Mouse (Mus musculus) retina, embryonic 14.5 days (tissue): ENCODE measurements around the gene Kcnj3.

Source experiments
- DNase-seq: peaks from one replicate; pipeline ENCODE4 v3.0.0-alpha.2; 2015; ENCODE audit warnings: low spot score

Kcnj3 gene

DNA sequence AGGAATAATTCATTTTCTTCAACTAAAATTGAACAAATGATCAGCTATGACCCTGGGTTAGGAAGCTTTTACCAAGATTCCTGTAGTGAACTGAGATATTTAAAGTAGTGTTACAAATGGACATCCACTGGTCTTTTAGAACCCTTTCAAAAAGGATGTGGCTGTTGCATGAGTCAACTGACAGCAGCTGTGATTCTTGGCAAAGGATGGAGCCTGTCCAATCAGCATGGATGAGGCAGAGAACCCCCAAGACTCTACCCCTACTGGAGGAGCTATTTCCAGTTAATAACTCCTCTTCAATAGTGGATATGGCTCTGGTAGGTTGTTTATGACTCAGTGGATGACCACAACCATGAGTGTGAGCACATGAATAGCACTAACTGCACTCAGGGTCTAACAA, 81.5 kb downstream of the Kcnj3 start:
- DNase-seq, result no peak

DNA sequence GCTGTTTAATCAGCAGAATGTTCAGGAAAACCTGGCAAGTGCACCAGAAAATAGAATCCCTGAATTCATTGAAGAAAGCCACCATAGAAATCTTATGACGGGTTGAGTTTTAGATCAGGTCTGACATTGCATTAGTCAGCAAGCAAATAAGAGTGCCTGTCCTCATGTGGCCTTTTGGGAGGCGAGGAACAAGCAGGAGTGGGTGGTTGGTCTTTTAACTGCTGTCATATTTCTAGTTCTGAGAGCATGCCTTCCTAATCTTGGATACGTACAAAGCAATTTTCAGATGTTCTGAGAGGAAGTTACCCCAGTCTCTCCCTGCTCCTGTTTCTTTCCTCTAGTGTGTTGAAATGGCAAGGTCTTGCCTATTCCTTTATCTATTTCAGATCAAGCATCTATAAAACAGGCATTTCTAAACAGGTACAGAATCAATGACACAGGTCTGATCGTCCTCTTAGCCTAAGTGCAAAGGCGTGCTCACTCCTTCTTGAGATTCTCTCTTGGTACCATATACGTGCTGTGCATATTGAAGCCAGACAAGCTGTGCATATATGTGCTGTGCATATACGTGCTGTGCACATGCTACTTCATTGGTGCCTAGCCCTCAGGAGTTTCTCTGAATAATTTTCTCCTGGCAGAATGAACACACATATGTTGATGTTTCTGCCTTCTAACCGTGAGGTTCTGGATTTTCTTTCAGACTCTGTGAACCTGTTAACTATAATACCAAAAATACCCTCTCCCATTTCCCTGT, 97.1 kb downstream of the Kcnj3 start:
- DNase-seq, result no peak

DNA sequence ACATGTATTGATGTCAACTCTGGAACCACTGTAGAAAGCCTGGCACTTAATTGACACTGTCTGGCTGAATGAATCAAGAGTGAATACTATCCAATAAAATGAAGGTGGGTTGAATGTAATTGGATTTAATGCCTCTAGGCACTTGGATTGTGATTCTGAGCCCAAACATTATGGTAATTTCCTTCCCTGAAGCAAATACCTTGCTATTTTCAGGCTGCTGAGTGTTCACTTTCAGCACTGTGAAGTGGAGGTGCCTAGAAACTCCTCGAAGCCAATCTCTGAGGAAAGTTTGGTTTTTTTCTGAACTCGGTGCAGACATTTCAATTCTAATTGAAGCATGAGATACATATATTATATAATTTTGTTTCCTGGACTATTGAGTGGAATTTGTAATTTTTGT, 99.2 kb downstream of the Kcnj3 start:
- DNase-seq, result no peak

DNA sequence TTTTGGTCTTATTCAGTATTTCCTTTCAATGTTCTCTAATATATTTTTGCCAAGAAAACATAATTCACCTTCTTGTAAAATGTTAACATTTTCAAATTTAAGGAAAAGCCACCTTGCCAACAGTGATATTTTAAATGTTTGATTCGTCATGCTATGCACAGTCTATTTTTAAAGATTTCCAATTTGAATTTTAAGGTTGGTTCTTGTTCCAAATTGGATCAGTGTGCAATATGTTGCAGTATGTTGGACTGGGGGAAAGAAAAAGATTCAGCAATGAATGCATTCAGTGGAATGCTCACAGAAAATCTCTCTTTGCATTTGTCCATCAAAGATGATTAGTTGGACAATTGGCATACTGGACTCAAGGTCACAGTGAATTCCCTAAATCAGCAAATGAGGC, 99.7 kb downstream of the Kcnj3 start:
- DNase-seq, result no peak

DNA sequence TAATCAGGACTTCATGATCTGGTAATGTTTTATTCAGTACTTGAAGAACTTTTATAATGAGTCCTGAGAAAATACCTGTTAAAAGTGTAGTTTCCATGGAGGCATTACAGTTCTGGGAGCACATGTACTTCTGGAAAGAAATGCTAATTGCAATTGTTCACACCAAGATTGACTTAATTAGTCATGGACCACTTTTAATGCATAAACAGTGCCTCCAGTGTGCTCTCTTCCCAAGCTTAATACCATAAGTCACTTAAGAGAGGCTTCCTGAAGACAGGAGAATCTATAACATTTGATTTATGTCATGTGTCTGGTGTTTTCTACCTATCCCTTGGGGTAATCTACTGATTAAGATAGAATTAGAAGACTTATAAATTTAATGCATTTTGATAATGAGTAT, 111.8 kb downstream of the Kcnj3 start:
- no peak for DNase-seq

DNA sequence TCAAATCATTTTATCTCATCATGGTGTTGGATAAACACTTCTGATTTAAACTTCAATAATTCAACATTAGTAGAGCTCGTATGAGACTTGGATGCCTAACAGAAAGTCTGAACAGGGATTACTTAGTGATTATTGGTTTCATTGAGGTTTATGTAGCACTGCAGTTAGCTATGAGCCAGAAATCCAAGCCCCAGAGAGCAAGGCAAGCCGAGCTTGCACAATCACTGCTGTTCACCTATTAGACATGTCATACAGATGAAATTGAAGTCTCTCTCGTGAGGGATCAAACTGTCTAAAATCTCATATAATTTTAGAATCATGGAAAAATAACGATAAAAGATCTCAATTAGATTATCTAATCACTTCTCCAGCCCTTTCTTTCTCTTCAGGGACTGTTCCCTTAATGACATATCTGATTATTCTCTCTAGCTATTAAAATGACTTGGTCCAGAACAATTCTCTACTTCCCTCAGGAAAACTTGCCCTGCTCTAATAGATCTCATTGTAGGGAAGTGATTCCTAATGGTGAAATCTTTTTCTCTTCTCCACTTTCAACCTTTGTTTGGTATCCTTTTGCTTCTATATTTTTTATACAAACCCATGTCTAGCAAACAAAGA, 122.7 kb downstream of the Kcnj3 start:
- DNase-seq, result no peak

DNA sequence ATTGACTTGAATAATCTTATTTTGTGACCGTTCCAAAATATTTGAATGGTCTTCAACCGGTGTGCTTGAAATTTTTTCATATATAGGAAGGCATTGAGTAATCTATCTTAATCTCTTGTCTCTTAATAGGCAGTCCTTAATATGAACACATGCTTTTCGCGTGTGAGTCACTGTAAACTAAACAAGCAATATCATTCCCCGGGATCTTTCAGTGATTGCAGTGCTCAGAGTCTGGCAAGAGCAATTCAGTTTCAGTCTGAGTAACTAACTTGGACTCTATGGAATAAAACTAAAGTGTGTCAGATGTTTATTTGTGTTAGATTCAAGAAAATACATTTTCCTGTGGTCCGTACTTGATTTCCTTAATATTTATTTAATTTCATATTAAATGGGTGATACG, 133.5 kb downstream of the Kcnj3 start:
- no peak for DNase-seq

DNA sequence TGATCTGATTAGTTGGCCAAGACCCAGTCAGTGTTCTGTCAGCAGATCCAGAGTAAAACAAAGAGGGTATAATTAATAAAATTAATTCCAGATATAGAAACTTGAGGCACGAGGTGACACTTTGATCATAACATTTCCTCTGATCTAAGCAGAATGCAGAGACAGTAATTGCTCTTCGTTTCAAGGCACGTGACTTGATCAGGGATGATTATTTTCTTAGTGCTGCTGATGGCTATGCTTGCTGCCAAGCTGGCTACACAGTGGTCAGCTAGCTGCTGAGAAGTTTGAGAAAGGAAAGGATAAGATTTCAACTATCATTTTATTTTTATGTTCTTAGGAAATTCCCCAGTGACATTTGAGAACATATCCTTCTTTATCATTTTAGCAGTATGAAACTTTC, 135.7 kb downstream of the Kcnj3 start:
- DNase-seq, result no peak

DNA sequence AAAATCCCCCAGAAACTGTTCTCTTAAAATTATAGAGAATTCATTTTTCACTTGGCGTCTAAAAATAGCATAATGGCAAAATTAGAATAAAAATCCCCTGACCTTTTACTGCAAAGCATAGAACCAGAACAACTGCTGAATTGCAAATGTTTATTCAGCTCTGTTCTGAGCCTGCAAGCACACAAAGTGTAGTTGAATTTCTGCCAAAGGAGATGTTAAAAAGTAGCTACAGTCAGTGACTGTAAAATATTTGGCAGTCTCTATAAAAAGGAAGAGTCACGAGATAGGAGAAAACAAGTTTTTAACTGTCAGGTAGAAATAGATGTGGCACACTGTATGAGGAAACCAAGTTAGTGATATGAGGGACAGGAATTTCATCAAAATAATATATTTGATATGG, 144.5 kb downstream of the Kcnj3 start:
- no peak for DNase-seq

DNA sequence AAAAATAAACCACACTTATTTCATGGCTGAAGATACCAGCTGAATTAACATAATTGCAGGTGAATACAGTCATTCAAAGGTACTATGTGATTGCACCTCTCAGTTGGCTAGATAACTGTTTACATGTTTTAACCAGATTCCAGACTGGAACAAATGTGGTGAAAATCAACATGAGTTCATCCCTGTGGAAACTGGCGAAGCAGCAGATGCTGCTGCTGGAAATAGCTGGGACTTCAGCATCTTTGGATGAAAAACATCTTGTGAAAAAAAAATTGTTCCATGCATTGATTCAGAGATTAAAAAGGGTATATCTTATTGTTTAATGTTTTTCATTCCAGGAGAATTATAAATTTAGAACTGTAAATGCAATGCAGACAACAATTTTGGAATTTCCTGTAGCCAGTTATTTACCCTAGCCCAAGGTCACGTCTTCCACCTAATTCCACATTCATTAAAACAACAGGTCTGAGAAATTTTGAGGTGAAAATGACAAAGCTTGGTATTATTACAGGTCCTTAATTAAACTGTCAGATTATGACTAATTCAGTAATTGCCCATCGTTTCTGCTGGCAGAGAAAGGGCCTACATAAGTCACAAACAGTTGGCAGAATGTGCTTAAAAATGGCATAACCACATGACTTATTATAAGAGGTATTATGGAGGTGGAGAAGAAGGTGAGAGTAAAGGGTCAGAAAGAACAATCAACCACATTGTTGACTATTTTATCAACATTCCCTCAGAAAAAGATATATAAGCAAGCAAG, 155.6 kb downstream of the Kcnj3 start:
- DNase-seq, result no peak
